Mouse (Mus musculus): ENCODE measurements around the gene Prim2.

Prim2 gene

DNA sequence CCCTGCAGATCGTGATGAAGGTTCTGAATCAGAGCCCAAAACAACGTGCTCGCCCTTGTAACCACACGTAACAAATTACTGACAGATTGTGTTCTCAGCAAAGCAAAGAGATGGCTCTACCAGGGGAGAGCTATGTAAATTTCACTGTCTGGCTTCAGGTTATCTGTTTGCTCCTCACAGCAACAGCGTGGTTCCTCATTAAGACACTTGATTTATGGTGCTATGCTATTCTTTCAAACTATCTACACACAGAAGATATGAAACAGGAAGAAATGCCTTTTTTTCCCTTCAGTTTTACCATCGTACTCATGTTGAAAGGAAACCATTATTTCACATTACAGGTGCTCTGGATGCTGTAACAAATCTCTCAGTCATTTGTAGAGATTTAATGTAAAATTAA, 179.4 kb downstream of the Prim2 start:
- DNase-seq (ENCODE audit: low read depth, low spot score) = no peak

DNA sequence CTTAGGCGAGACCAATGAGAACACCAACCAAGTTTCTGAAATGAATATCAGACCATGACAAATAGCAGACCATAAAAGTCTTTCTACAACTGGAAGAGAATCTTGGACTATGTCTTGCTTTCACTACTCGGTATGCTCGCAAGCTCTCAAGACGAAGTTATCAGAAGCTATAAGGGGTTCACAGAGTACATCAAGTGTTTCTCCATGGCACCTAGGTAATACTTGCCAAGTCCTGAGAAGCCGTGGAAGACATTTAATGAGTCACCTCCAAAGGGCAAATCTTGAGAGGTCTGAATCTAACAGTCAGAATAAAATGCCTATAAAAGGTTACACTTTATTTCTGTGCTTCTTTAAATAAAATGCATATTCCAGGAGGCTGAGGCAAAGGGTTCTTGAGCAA, 181.2 kb downstream of the Prim2 start:
- DNase-seq (ENCODE audit: low read depth, low spot score) = no peak

DNA sequence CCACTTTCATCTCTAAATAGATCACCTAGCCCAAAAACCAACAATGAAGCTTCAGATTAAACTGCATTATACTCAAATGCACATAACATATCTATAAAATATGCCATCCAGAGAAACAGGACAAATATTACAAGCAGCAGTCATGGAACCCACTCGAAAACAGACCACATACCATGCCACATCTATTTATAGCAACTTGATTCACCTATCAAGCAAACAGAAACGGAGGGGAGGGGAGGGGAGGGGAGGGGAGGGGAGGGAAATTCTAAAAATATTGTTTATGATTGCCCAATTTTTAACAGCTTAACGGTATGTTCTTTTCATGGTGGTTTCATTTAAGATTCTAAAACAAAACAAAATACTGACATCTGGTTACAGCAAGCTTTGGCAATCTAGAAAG, 185.8 kb downstream of the Prim2 start:
- no peak for DNase-seq (ENCODE audit: low read depth, low spot score)

DNA sequence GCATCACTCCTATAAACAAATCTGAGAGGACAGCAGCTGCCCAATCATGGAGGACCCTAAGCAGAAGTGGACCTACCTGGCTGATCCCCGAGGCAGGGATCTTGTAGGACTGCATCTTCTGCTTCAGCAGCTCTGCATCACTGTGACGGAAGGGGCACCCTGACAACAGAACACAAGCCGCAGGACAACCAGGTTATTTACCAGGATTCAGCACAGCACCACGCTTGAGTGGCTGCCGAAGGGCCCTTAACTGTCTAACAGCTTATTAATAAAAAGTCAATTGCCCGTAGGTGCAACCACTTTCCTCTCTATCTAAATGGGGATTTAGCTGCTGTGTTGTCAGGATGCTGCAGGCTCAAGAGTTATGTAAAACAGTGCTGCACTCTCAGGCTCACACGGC, 189.2 kb downstream of the Prim2 start:
- no peak for DNase-seq (ENCODE audit: low read depth, low spot score)

DNA sequence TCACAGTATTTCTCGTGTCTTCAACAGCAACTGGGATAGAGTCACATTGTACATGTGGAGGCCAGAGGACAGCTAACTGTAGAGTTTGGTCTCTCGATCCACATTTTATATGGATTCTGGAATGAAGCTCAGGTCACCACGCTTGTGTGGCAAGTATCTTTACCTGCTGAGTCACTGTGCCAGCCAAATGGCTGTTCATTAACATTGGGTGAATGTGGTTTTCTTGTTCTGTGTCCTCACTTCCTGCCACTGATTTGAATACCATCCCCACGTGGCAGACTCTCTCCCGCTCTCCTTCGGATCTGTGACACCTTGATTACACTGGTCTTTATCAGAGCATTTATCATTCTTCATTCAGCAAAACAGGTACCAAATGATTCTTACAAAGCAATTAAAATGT, 198.5 kb downstream of the Prim2 start:
- no peak for DNase-seq (ENCODE audit: low read depth, low spot score)

DNA sequence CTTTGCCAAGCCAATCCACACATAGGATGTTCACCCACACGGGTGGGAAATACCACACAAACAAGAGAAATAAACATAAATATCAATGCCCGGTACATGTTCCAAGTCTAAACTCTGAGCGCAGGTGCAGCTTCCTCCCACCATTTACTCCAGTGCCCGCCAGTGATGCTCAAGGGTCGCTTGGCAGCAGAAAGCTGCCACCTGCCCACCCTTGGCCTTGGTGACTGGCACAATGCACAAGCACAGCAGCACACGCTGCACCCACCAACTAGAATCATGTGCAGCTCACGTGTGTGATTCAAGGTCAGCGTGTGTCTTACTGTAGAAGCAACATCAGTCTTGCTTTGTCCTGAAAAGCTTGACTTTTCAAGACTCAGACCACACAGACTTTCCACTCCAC, 199.4 kb downstream of the Prim2 start:
- no peak for DNase-seq (ENCODE audit: low read depth, low spot score)

DNA sequence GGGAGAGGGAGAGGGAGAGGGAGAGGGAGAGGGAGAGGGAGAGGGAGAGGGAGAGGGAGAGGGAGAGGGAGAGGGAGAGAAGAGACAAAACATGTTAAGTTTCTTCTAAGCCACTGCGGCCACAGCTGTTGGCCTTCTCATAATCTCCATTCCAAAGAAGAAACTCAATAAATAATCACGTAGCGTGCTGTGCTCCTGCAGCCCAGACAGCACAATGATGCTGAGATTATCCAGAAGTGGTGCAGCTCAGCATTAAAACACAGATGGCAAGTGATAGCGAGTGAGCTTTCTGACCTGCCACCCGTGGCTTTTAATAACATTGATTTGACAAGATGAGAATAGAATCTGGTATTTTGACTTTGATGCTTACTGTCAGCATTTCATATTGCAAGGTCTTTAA, 205.4 kb downstream of the Prim2 start:
- no peak for DNase-seq (ENCODE audit: low read depth, low spot score)

DNA sequence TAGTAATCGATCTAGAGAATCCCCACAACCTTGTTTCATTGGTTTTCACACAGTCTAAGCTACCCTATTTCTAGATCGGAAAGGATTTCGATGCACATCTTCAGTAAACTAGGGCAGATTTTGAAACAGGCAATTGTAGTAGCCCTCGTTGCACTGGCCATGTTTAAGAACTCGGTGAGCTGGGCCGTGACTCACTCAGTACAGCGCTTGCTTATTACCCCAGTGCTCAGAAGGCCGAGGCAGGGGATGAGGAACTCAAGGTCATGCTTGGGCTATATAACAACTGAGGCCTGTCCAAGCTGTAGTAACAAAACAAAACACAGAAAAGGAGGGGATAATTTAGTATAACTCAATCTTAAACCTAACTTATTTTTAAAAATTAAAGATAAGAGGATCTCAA, 208.9 kb downstream of the Prim2 start:
- DNase-seq (ENCODE audit: low read depth, low spot score) = no peak

DNA sequence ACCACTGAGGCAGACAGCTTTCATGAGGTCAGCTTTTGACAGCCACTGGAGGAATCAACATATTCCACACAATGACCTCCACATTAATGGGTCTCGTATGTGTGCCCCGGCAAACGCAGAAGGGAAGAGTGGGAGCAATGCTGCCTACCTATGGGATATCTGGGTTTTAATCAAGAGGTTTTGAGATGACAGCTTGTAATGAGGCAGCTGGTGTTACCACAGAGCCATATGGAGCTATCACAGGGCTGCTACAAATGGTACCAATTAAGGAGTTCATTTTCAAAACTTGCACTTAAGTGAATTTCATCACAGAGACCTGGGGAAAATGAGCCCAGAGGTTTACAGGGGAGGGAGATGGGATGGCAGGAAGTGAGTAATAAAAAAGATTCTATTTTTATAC, 209.3 kb downstream of the Prim2 start:
- no peak for DNase-seq (ENCODE audit: low read depth, low spot score)

DNA sequence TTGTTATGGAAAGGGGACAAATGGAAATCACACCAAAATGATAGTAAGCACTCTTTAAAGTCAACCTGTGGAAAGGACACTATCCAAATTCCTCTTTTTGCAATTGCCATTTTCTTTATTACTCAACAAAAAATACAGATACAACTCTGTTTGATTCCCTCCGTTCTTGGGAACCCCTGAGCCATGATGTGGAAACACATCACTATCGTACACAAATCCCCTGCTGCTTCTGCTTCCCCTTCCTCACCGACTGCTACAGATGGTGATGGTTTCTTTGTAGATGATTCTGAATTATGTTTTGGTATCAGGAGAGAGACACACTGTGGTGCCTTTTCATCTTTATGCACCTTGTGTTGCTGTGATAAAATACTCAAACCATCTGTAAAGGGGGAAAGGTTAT, 210.6 kb downstream of the Prim2 start:
- DNase-seq (ENCODE audit: low read depth, low spot score) = no peak

DNA sequence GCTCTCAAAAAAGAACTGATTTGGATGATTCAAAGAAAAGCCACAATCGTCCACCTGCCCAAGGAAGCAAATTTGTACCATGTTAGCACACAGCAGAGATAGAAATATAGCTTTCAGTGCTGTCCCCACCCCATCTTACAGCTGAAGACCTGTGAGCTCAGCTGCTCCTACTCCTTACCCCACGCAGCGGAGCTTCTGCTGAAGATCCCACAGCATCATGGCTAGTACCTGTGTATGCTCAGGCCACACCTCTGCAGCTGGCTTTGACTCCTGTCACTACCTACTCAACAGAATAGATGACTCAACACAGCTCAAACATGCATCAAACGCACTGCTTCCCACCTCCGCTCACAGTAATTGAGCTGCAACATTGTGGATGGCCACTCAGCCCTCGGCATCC, 215.3 kb downstream of the Prim2 start:
- DNase-seq (ENCODE audit: low read depth, low spot score) = no peak

DNA sequence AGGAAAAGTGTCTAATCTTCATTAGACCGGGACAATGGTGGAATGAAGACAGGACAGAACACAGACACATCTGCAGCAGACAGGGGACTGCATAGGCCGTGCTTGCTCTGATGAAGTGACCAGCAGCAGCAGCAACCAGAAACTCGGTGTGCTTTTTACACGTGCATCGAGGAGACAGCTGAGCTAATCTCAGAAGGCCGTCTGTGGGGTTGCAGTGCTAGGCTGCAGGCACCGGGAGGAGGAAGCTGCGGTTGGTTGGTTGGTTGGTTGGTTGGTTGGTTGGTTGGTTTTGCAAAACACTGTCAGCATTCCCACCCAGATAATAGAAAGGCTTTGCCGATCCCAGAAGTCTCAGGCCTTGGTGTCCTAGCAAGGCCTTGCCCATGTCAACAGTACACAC, 216.3 kb downstream of the Prim2 start:
- no peak for DNase-seq (ENCODE audit: low read depth, low spot score)

DNA sequence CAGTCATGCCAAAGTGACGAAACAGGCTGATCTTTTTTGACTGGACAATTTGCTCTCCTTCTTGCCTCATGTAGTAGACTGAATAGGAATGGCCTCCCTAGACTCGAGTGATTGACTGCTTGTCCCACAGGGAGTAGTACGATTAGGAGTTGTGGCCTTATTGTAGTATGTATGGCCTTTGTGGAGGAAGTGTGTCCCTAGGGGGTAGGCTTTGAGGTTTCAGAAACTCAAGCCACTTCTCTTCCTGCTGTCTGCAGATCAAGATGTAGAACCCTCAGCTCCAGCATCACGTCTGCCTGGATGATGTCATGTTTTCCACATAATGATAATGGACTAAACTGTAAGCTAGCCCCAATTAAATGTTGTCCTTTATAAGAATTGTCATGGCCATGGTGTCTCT, 222.4 kb downstream of the Prim2 start:
- DNase-seq (ENCODE audit: low read depth, low spot score) = no peak

DNA sequence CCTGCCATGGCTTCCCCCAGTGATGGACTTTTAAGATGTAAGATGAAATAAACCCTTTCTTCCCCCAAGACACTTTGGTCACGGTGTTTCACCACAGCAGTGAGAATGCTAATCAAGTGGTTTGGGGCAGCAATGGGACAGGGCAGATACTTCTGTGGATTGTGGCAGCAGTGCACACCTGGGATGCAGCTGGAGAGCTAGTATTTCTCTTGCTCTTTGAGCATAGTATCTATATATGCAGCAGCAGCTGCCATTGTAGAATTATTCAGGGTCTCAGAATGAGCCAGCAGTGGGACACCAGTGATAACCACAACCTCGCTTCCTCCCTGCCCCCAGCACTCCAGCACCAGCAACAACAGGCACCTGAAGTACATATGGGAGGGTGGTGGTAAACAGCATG, 233.4 kb downstream of the Prim2 start:
- DNase-seq (ENCODE audit: low read depth, low spot score) = no peak

All from telencephalon, adult 2 months (tissue).